Mouse (Mus musculus): Measurements from ENCODE around the gene Rps27rt. TPM values are rescaled to one million over a fixed set of nuclear protein-coding genes. Genes with fewer than 3 reads are reported as not detected.
A peak's percentile ranks its signal among the peaks of the same experiment; 100 is the strongest.

Gene Rps27rt
- polyA plus RNA-seq, 1 experiment, result 85.5 TPM

GRCm38 (mm10) chr9:114934231-114934630 lies 48.3 kb downstream of the Rps27rt start:
- WGBS, result 61% methylated on average over 11 of the region's 11 CpGs

GRCm38 (mm10) chr9:114933723-114934171 lies 48.8 kb downstream of the Rps27rt start, which contains the start of gene Gpd1l:
Gene Gpd1l, minus strand, starts transcription at chr9:114933987.
- no peaks in the 10 kb centered on the region for H3K27me3 ChIP-seq (ENCODE audit: control insufficient read depth, insufficient read depth, low read length)
- WGBS, result 1% methylated on average over 30 of the region's 30 CpGs
- no peaks in the 10 kb centered on the region for H3K36me3 ChIP-seq (ENCODE audit: control insufficient read depth, insufficient read depth, low read length)
- H3K27ac ChIP-seq (ENCODE audit: control insufficient read depth, insufficient read depth, low read length), result peak within 1 kb of the TSS; percentile 12; the same call in 1 of the 2 replicates
- H3K4me1 ChIP-seq (replicated peaks; ENCODE audit: control insufficient read depth, insufficient read depth, low read length), result peaks cover 23% of the 10 kb centered on the region
- H3K4me3 ChIP-seq (ENCODE audit: control insufficient read depth, insufficient read depth, low read length), result peak within 1 kb of the TSS; percentile 86
- peak; percentile 89 for DNase-seq
- peak; percentile 71 for TF ChIP-seq POLR2A (IDR thresholded peaks at IDR 0.05; ENCODE audit: control insufficient read depth, extremely low read depth, insufficient read depth, low read length, poor library complexity)
- TF ChIP-seq CTCF (IDR thresholded peaks at IDR 0.05; ENCODE audit: borderline replicate concordance, control insufficient read depth, extremely low read depth, insufficient read depth, low read length, poor library complexity), result peak; percentile 57; the same call in 1 of the 2 replicates

More at GRCm38 (mm10) chr9:114934231-114934630, 48.3 kb downstream of the Rps27rt start:
- TF ChIP-seq CTCF (IDR thresholded peaks at IDR 0.05; ENCODE audit: borderline replicate concordance, control insufficient read depth, extremely low read depth, insufficient read depth, low read length, poor library complexity), result no peak
- TF ChIP-seq POLR2A (IDR thresholded peaks at IDR 0.05; ENCODE audit: control insufficient read depth, extremely low read depth, insufficient read depth, low read length, poor library complexity), result no peak
- H3K36me3 ChIP-seq (ENCODE audit: control insufficient read depth, insufficient read depth, low read length), result no peaks in the 10 kb centered on the region
- peaks cover 23% of the 10 kb centered on the region for H3K4me1 ChIP-seq (replicated peaks; ENCODE audit: control insufficient read depth, insufficient read depth, low read length)
- no peak overlapping the region for H3K27ac ChIP-seq (ENCODE audit: control insufficient read depth, insufficient read depth, low read length)
- H3K4me3 ChIP-seq (ENCODE audit: control insufficient read depth, insufficient read depth, low read length), result peak overlapping the region; percentile 86
- DNase-seq, result peak; percentile 24
- no peaks in the 10 kb centered on the region for H3K27me3 ChIP-seq (ENCODE audit: control insufficient read depth, insufficient read depth, low read length)

GRCm38 (mm10) chr9:114933037-114933722 lies 49.4 kb downstream of the Rps27rt start:
- H3K36me3 ChIP-seq (ENCODE audit: control insufficient read depth, insufficient read depth, low read length), result no peaks in the 10 kb centered on the region
- H3K4me3 ChIP-seq (ENCODE audit: control insufficient read depth, insufficient read depth, low read length), result peak overlapping the region; percentile 86
- H3K27ac ChIP-seq (ENCODE audit: control insufficient read depth, insufficient read depth, low read length), result peak overlapping the region; percentile 12; the same call in 1 of the 2 replicates
- peak; percentile 10 for DNase-seq
- H3K4me1 ChIP-seq (replicated peaks; ENCODE audit: control insufficient read depth, insufficient read depth, low read length), result peaks cover 23% of the 10 kb centered on the region
- H3K27me3 ChIP-seq (ENCODE audit: control insufficient read depth, insufficient read depth, low read length), result no peaks in the 10 kb centered on the region
- no peak for TF ChIP-seq POLR2A (IDR thresholded peaks at IDR 0.05; ENCODE audit: control insufficient read depth, extremely low read depth, insufficient read depth, low read length, poor library complexity)
- no peak for TF ChIP-seq CTCF (IDR thresholded peaks at IDR 0.05; ENCODE audit: borderline replicate concordance, control insufficient read depth, extremely low read depth, insufficient read depth, low read length, poor library complexity)
- under 1% methylated on average over 50 of the region's 50 CpGs for WGBS

- H3K4me3 ChIP-seq (ENCODE audit: control insufficient read depth, insufficient read depth, low read length), result peak overlapping the region; percentile 86
- H3K27me3 ChIP-seq (ENCODE audit: control insufficient read depth, insufficient read depth, low read length), result no peaks in the 10 kb centered on the region
- H3K4me1 ChIP-seq (replicated peaks; ENCODE audit: control insufficient read depth, insufficient read depth, low read length), result peaks cover 23% of the 10 kb centered on the region
- no peak for TF ChIP-seq POLR2A (IDR thresholded peaks at IDR 0.05; ENCODE audit: control insufficient read depth, extremely low read depth, insufficient read depth, low read length, poor library complexity)
- no peak for TF ChIP-seq CTCF (IDR thresholded peaks at IDR 0.05; ENCODE audit: borderline replicate concordance, control insufficient read depth, extremely low read depth, insufficient read depth, low read length, poor library complexity)
- H3K36me3 ChIP-seq (ENCODE audit: control insufficient read depth, insufficient read depth, low read length), result no peaks in the 10 kb centered on the region
- DNase-seq, result no peak
- WGBS, result 7% methylated on average over 13 of the region's 13 CpGs
- H3K27ac ChIP-seq (ENCODE audit: control insufficient read depth, insufficient read depth, low read length), result no peak overlapping the region; the same call in 1 of the 2 replicates
Measured at GRCm38 (mm10) chr9:114932607-114933006, 49.9 kb downstream of the Rps27rt start.

Other genes starting within 250 kb of the Rps27rt start
- 781 and 799 TPM in 2 replicates for gene Cmtm7, start 200.9 kb downstream of the Rps27rt start, polyA plus RNA-seq (2012; rRNA removed)
- 11.9 and 15.4 TPM in 2 replicates for gene Cmtm8, start 138.6 kb downstream of the Rps27rt start, polyA plus RNA-seq (2012; rRNA removed)
- gene Gpd1l, start 48.8 kb downstream of the Rps27rt start, polyA plus RNA-seq (2012; rRNA removed), result 22.0 TPM in 2 replicates
- gene Osbpl10, start 4.2 kb downstream of the Rps27rt start, polyA plus RNA-seq (2012; rRNA removed), result 10.3 and 11.4 TPM in 2 replicates

Data from thymus, adult 2 months (tissue).